Mouse (Mus musculus) midbrain, embryonic 11.5 days (tissue): ENCODE measurements at regions not wholly inside any gene's neighbourhood (a gene's known extent, or its start where the extent isn't known, plus 50 kb on each side); places are given as distances from the start of the nearest gene placed in this dataset.

Experiments used
- ATAC-seq: fragments of 200-750 bp; cut with Nextera tagmentation; 2 replicates; pipeline ENCODE4 v1.8.0; 2017; ENCODE audit warnings: moderate TSS enrichment, moderate library complexity; ENCODE audit not compliant: low FRiP score
- DNase-seq: peaks from one replicate; pipeline ENCODE4 v3.0.0; 2015; ENCODE audit warnings: low spot score; ENCODE audit errors: missing footprints
- H3K27ac ChIP-seq: fragments of 300-500 bp; sonication (generic); 2 replicates; pipeline ENCODE4 v1.5.1; 2014; ENCODE audit warnings: low read depth, low read length
- H3K27me3 ChIP-seq: fragments of 300-500 bp; sonication (generic); 2 replicates; pipeline ENCODE4 v1.6.1; 2014; ENCODE audit warnings: mild to moderate bottlenecking, low read length, moderate library complexity, mixed read lengths; ENCODE audit not compliant: control insufficient read depth, insufficient read depth
- H3K36me3 ChIP-seq: fragments of 300-500 bp; sonication (generic); 2 replicates; pipeline ENCODE4 v1.6.1; 2014; ENCODE audit warnings: mild to moderate bottlenecking, low read length, moderate library complexity, mixed read lengths; ENCODE audit not compliant: control insufficient read depth, insufficient read depth
- H3K4me1 ChIP-seq: fragments of 300-500 bp; sonication (generic); 2 replicates; pipeline ENCODE4 v1.6.1; 2014; ENCODE audit warnings: low read length; ENCODE audit not compliant: control insufficient read depth, insufficient read depth
- H3K4me2 ChIP-seq: fragments of 300-500 bp; sonication (generic); 2 replicates; pipeline ENCODE4 v1.6.1; 2014; ENCODE audit warnings: mild to moderate bottlenecking, moderate library complexity
- H3K4me3 ChIP-seq: fragments of 300-500 bp; sonication (generic); 2 replicates; pipeline ENCODE4 v1.5.1; 2014; ENCODE audit warnings: low read depth, low read length
- H3K9ac ChIP-seq: fragments of 300-500 bp; sonication (generic); 2 replicates; pipeline ENCODE4 v1.6.1; 2014; ENCODE audit warnings: low read length
- H3K9me3 ChIP-seq: fragments of 300-500 bp; sonication (generic); 2 replicates; pipeline ENCODE4 v1.6.1; 2016; ENCODE audit warnings: low read length; ENCODE audit not compliant: control insufficient read depth
- WGBS: fragments of 180-500 bp; shearing (Covaris S2); extraction: QIAGEN DNeasy Blood & Tissue Kit; methylation state at CpG from one replicate; pipeline ENCODE4 v1.1.7; 2014; 5-methylcytosine and 5-hydroxymethylcytosine counted together

- ATAC-seq (no peak), DNase-seq (no peak)
- Histone ChIP-seq H3K9me3 (no peaks in the 10 kb centered on the region), H3K4me1 (no peaks in the 10 kb centered on the region), H3K27me3 (no peaks in the 10 kb centered on the region), H3K4me3 (no peak overlapping the region), H3K27ac (no peak overlapping the region), H3K36me3 (no peaks in the 10 kb centered on the region), H3K4me2 (no peak overlapping the region), H3K9ac (no peak overlapping the region)
- WGBS, result 85% methylated on average over 4 of the region's 4 CpGs
These were observed 388.2 kb upstream of the Trib2 start for GRCm38 (mm10) chr12:16204941-16205340.

- DNase-seq, result no peak
- Histone ChIP-seq H3K27me3 (no peaks in the 10 kb centered on the region), H3K4me3 (no peak overlapping the region), H3K4me1 (no peaks in the 10 kb centered on the region), H3K4me2 (no peak overlapping the region), H3K9ac (no peak overlapping the region), H3K27ac (no peak overlapping the region), H3K9me3 (no peaks in the 10 kb centered on the region), H3K36me3 (no peaks in the 10 kb centered on the region)
- ATAC-seq, result no peak
- WGBS, result 83% methylated on average over 2 of the region's 2 CpGs
These were observed 380.2 kb upstream of the Trib2 start for GRCm38 (mm10) chr12:16196917-16197316.

GRCm38 (mm10) chr12:16191803-16192389, 375.2 kb upstream of the Trib2 start:
- H3K4me3 ChIP-seq, result no peak overlapping the region
- no peak overlapping the region for H3K27ac ChIP-seq
- H3K9ac ChIP-seq, result no peak overlapping the region
- H3K4me2 ChIP-seq, result no peak overlapping the region
- no peaks in the 10 kb centered on the region for H3K9me3 ChIP-seq
- no peaks in the 10 kb centered on the region for H3K36me3 ChIP-seq
- H3K27me3 ChIP-seq, result no peaks in the 10 kb centered on the region
- 91% methylated on average over 3 of the region's 3 CpGs for WGBS
- ATAC-seq, result no peak
- no peak for DNase-seq
- no peaks in the 10 kb centered on the region for H3K4me1 ChIP-seq

GRCm38 (mm10) chr12:16190706-16191105, 374.0 kb upstream of the Trib2 start:
- no peaks in the 10 kb centered on the region for H3K36me3 ChIP-seq
- H3K9ac ChIP-seq, result no peak overlapping the region
- no peak overlapping the region for H3K4me3 ChIP-seq
- H3K27ac ChIP-seq, result no peak overlapping the region
- no peaks in the 10 kb centered on the region for H3K9me3 ChIP-seq
- ATAC-seq (no peak), DNase-seq (no peak)
- 69% methylated on average over 3 of the region's 3 CpGs for WGBS
- peaks cover 4% of the 10 kb centered on the region; the same call in 1 of the 2 replicates for H3K4me1 ChIP-seq
- no peak overlapping the region for H3K4me2 ChIP-seq
- no peaks in the 10 kb centered on the region for H3K27me3 ChIP-seq

- DNase-seq, result no peak
- H3K9ac ChIP-seq, result no peak overlapping the region
- H3K27me3 ChIP-seq, result no peaks in the 10 kb centered on the region
- no peak overlapping the region for H3K4me3 ChIP-seq
- peaks cover 4% of the 10 kb centered on the region; the same call in 1 of the 2 replicates for H3K4me1 ChIP-seq
- H3K27ac ChIP-seq, result no peak overlapping the region
- no peaks in the 10 kb centered on the region for H3K36me3 ChIP-seq
- no peak for ATAC-seq
- no peak overlapping the region for H3K4me2 ChIP-seq
- no peaks in the 10 kb centered on the region for H3K9me3 ChIP-seq
These were observed 372.7 kb upstream of the Trib2 start for GRCm38 (mm10) chr12:16189441-16189840.

GRCm38 (mm10) chr12:16185976-16186515, 369.3 kb upstream of the Trib2 start:
- ATAC-seq (peak; percentile 35; the same call in 1 of the 2 replicates), DNase-seq (no peak)
- Histone ChIP-seq H3K4me1 (peaks cover 4% of the 10 kb centered on the region; the same call in 1 of the 2 replicates), H3K4me2 (no peak overlapping the region), H3K27ac (no peak overlapping the region), H3K9ac (no peak overlapping the region), H3K36me3 (no peaks in the 10 kb centered on the region), H3K27me3 (no peaks in the 10 kb centered on the region), H3K4me3 (no peak overlapping the region), H3K9me3 (no peaks in the 10 kb centered on the region)
- 50% methylated on average over 12 of the region's 12 CpGs for WGBS

GRCm38 (mm10) chr12:16185431-16185923, 368.8 kb upstream of the Trib2 start:
- H3K4me3 ChIP-seq, result no peak overlapping the region
- no peaks in the 10 kb centered on the region for H3K27me3 ChIP-seq
- ATAC-seq (no peak), DNase-seq (no peak)
- H3K27ac ChIP-seq, result no peak overlapping the region
- H3K4me1 ChIP-seq, result peaks cover 4% of the 10 kb centered on the region; the same call in 1 of the 2 replicates
- no peaks in the 10 kb centered on the region for H3K36me3 ChIP-seq
- no peak overlapping the region for H3K9ac ChIP-seq
- H3K4me2 ChIP-seq, result no peak overlapping the region
- no peaks in the 10 kb centered on the region for H3K9me3 ChIP-seq
- 83% methylated on average over 14 of the region's 14 CpGs for WGBS

GRCm38 (mm10) chr12:16183055-16183454, 366.3 kb upstream of the Trib2 start:
- Histone ChIP-seq H3K27me3 (no peaks in the 10 kb centered on the region), H3K9me3 (no peaks in the 10 kb centered on the region), H3K4me3 (no peak overlapping the region), H3K9ac (no peak overlapping the region), H3K4me1 (peaks cover 4% of the 10 kb centered on the region; the same call in 1 of the 2 replicates), H3K4me2 (no peak overlapping the region), H3K36me3 (no peaks in the 10 kb centered on the region), H3K27ac (no peak overlapping the region)
- 74% methylated on average over 4 of the region's 4 CpGs for WGBS
- ATAC-seq (no peak), DNase-seq (no peak)

- H3K9ac ChIP-seq, result no peak overlapping the region
- DNase-seq (no peak), ATAC-seq (no peak)
These were observed 364.9 kb upstream of the Trib2 start for GRCm38 (mm10) chr12:16181599-16181998.

More at GRCm38 (mm10) chr12:16181599-16181998, 364.9 kb upstream of the Trib2 start:
- H3K9me3 ChIP-seq, result no peaks in the 10 kb centered on the region
- no peaks in the 10 kb centered on the region for H3K27me3 ChIP-seq
- H3K4me3 ChIP-seq, result no peak overlapping the region
- H3K4me1 ChIP-seq, result peaks cover 4% of the 10 kb centered on the region; the same call in 1 of the 2 replicates
- no peak overlapping the region for H3K4me2 ChIP-seq
- WGBS, result 86% methylated on average over 5 of the region's 5 CpGs
- no peaks in the 10 kb centered on the region for H3K36me3 ChIP-seq
- H3K27ac ChIP-seq, result no peak overlapping the region
